Mouse (Mus musculus) left cerebral cortex, adult 2 months (tissue): Measurements from ENCODE around the gene Lrch4. TPM values are rescaled to one million over a fixed set of nuclear protein-coding genes. Genes with fewer than 3 reads are reported as not detected.

Source experiments
- DNase-seq, 2 experiments: peaks; one replicate each; pipeline ENCODE4 v3.0.0; 2021 to 2022; ENCODE audit warnings: low spot score in 2 of 2, mixed read lengths in 1 of 2; ENCODE audit errors: extremely low spot score in 1 of 2
- H3K27ac ChIP-seq: fragments of 200-600 bp; 2 replicates; pipeline ENCODE4 v1.8.1; 2022
- H3K4me3 ChIP-seq: fragments of 200-600 bp; 2 replicates; pipeline ENCODE4 v1.8.1; 2022
- CTCF ChIP-seq: fragments of 200-600 bp; IDR thresholded peaks from 2 replicates; pipeline ENCODE4 v1.8.1; 2022; ENCODE audit warnings: antibody characterized with exemption, mild to moderate bottlenecking, moderate library complexity
- intact Hi-C: fragments of 180-260 bp; cut with DNase I; formaldehyde crosslinking; loops from one replicate; pipeline ENCODE4 v1.15.1; 2025
- total RNA-seq, 2 experiments: library from RNA; stranded (reverse); gene quantifications; 2 replicates each; pipeline ENCODE4 v1.2.3; 2021

The Lrch4 gene
- total RNA-seq, 2 experiments from 2014 or later = 15.9 to 21.2 TPM

DNA sequence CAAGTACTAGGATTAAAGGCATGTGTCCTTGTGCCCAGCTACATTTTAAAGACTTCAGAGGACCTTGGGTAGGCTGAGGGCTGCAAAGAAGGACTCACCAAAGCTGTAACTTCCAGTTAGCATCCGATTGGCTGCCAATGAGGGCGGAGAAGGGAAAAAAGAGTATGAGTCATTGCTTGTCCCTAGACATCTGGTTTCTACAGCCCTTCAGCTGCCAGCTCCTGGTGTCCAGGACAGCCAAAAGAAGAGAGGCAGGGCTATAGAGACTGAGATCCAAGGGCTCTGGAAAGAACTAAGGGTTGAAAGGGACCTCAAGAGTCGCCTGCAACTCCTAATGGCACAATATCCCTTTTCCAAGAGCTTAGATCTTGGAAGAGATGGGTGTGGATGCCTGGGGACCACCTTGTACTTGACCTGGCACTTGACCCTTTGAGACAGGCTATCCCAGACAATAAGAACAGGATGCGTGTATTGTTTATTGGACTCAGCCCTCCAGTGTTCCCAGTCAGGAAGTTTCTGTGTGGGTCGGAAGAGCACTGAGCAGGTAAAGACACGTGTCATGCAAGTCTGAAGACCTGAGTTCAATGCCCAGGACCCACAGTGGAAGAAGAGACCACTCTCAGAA lies 31.3 kb downstream of the Lrch4 start:
- Histone ChIP-seq H3K27ac (no peak overlapping the region; the same call in 1 of the 2 replicates), H3K4me3 (no peak overlapping the region)
- DNase-seq = no peak
- TF ChIP-seq CTCF = no peak
- intact Hi-C loops = no loop called here

DNA sequence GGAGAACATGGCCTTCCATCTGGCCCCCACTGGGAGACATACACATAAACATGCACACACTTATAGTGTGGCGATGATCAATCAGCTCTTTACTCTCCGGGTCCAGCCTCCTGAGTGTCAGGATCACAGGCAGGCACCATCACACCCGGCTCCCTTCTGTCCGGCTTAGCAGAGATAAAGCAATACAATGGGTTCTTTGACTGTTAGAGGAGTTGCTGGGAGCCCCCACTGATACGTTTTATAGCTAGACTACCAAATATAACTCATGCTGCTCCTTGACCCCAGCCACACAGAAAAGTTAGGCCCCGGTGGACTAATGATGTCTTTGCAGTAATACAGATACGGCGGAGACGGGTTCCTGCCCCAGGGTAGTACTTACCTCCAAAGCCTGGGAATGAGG lies 34.1 kb downstream of the Lrch4 start:
- intact Hi-C loops = no loop called here
- no peak overlapping the region for H3K4me3 ChIP-seq
- no peak for TF ChIP-seq CTCF
- no peak overlapping the region for H3K27ac ChIP-seq
- no peak for DNase-seq

DNA sequence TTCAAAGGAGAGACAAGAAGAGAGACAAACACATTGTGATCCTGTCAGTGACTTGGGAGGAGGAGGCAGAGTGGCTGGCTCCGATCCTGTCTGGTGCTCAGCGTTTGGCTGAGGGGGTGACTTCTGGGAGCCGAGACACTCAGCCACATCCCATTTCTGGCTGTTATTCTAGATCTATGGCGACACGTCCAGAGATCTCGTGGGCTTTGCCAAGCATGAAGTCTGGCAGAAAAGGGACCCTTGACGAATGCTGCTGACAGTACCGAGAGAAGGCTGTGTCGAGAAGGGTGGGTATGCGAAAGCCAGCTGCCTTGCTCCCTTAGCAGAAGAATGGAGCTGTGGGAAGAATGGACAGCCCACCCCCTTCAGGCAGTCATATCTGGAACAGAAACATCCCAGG lies 40.0 kb downstream of the Lrch4 start:
- Histone ChIP-seq H3K27ac (no peak overlapping the region), H3K4me3 (no peak overlapping the region)
- intact Hi-C loops = no loop called here
- TF ChIP-seq CTCF = no peak
- no peak for DNase-seq

DNA sequence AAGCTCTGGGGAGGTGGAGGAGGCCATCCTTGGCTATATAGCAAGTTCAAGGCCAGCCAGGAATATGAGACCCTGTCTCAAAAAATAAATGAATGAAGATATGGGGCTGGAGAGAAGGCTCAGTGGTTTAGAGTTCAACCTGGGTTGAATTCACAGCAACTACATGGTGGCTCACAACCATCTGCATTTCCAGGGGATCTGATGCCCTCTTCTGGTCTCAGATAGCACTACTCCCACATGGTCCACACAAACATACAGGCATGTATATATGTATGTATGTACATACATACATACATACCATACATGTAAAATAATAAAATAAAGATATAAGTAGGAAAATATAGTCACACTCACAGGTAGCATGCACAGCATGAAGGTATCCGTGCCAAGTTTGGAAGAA lies 41.3 kb downstream of the Lrch4 start:
- H3K27ac ChIP-seq = no peak overlapping the region
- intact Hi-C loops = no loop called here
- no peak for DNase-seq
- TF ChIP-seq CTCF = peak; percentile 24
- H3K4me3 ChIP-seq = no peak overlapping the region

DNA sequence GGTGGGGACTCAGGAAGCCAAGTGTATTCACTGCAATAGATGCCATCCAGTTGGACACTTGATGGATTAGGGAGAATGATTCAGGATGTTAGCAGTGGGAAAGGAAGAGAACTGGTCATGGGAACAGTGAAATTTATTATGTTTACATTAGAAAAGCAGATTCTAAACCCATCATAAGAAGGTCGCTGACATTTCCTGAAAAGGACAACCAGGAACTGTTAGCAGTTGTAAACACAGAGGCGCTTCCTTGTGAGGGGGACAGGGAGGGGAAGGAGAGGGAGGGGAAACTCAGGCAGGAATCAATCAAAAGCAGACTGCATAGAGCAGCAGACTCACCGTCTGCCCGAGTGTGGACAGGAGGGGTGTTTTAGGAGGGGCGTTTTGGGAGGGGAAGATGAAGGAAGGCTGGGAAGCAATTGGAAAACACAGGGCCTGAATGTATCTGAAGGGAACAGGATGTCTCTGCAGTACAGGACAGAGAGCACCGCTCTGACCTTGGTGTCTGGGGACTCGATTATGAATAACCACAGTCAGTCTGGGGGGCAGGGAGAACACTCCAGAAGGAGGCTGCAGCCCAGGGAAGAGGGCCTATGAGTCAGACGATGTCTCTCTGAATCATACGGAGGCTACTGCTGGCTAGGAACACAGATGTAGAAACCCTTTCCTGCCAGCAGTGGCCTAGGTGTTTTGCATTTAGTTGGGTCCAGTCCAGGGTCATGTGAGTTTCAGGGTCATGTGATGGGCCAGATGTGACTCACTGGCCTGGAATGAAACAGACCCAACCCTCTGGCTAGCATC lies 42.7 kb downstream of the Lrch4 start:
- intact Hi-C loops = loop anchor here (2.0 kb wide), 1 partner anchor 15 kb away; no protein-coding TSS in a partner anchor
- Histone ChIP-seq H3K27ac (peak overlapping the region; percentile 67), H3K4me3 (no peak overlapping the region)
- DNase-seq = peak in 1 of 2 experiments; percentile 30
- peak; percentile 3 for TF ChIP-seq CTCF

DNA sequence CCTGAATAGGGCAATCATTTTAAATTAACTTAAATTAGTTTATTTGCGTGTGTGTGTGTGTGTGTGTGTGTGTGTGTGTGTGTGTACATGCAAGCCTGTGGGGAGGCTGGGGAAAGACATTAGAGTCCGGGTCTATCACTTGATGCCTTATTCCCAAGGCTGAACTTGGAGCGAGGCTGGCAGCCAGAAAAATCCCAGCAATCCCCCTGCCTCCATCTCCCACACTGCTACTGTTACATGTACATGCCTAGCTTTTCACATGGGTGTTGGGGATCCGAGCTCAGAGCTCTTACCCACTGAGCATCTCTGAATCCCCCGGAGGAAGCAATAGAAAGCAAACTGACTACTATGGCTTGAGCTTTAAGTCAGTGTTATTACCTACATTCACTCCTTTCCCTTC lies 43.4 kb downstream of the Lrch4 start:
- intact Hi-C loops = loop anchor here (2.0 kb wide), 1 partner anchor 16 kb away; no protein-coding TSS in a partner anchor
- H3K4me3 ChIP-seq = no peak overlapping the region
- no peak for TF ChIP-seq CTCF
- no peak for DNase-seq
- 0 out of 2 replicates have a peak overlapping the region, but pooled peaks have one; percentile 7 for H3K27ac ChIP-seq

DNA sequence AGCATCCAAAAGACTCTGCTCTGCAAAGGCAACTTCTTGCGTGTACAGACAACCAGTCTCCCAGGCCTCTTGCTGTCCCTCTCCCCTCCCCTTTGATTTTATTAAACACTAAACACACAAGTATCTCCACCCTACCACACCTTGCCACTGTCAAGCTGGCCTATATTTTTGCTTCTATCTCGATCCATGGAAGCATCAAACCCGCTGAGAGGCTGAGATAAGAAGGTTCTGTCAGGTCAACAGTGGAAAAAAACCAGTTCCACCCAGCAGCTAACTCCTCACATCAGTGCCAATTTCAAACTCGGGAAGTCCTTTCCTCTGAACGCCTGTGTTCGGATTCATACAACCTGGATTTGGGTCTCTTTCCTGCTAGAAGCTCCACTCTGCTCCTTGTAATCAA lies 44.1 kb downstream of the Lrch4 start:
- Histone ChIP-seq H3K4me3 (no peak overlapping the region), H3K27ac (no peak overlapping the region)
- intact Hi-C loops = loop anchor here (2.0 kb wide), 1 partner anchor 16 kb away; no protein-coding TSS in a partner anchor
- TF ChIP-seq CTCF = no peak
- DNase-seq = no peak

DNA sequence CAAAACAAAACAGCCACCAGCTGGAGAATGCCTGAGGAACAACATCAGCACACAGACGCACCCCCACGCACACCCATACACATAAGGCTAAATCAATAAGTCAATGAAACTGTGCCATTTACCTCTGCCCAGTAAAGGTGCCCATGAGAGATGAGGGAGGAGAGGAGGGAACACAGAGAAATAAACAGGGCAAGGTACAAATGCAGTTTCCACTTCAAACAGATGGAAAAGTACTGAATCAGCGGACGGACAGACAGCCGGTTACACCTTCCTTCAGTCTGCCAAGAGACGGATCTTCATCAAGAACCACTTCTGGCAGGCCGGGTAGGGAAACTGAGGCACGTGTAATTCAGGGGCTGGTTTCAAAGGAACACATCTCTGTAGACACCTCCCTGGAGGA lies 45.9 kb downstream of the Lrch4 start:
- no peak for TF ChIP-seq CTCF
- intact Hi-C loops = no loop called here
- DNase-seq = no peak
- Histone ChIP-seq H3K27ac (no peak overlapping the region), H3K4me3 (no peak overlapping the region)

DNA sequence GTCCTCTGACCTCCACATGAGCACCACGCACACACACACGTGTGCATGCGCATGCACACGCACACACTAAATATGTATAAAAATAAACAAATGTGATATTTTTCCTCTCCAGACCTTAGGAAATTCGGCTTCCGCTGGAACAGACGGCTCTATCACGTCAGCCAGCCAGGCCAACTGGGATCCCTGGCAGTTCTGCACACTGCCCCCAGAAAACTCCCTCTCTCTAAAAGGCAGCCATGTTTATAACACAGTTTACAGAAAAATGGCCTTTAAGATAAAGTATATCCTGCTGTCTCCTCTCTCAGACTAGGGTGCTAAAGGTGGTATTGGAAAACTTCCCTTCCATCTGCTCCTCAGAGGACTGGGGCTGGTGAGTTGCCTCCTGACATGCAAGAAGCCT lies 48.9 kb downstream of the Lrch4 start:
- no peak overlapping the region for H3K27ac ChIP-seq
- intact Hi-C loops = no loop called here
- no peak for DNase-seq
- no peak for TF ChIP-seq CTCF
- no peak overlapping the region for H3K4me3 ChIP-seq

DNA sequence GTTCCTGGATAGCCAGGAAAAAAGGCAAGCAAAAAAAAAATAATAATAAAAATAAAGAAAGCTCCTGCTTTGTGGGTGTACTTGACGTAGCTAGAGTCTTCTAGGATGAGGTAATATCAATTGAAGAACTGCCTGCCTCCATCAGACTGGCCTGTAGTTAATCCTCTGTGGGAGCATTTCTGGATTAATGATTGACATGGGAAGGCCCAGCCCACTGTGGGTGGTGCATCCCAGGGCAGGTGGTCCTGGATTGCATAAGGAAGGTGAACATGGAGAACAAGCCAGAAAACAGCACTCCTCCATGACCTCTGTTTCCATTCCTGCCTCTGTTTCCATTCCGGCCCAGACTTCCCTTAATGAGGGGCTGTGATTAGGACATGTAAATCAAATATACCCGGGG lies 49.8 kb downstream of the Lrch4 start:
- H3K27ac ChIP-seq = no peak overlapping the region
- DNase-seq = no peak
- intact Hi-C loops = no loop called here
- no peak for TF ChIP-seq CTCF
- H3K4me3 ChIP-seq = no peak overlapping the region

DNA sequence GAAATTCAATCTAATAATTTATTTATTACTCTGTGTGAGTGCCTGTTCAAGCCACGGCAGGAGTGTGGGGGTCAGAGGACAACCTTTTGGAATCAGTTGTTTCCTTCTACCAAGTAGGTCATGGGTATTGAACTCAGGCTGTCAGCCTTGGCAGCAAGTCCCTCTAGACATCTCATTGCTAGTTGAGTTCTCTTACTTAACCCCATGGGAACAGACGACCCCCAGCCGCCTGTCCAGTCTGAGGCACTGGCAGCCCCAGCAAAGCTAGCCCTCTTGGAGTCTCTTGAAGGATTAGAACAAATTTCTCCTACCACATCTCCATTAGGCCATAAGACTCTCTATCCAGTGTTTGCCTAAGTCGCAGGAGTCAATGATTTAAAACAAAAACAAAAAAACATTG lies 50.8 kb downstream of the Lrch4 start:
- Histone ChIP-seq H3K4me3 (no peak overlapping the region), H3K27ac (no peak overlapping the region)
- intact Hi-C loops = no loop called here
- no peak for DNase-seq
- no peak for TF ChIP-seq CTCF

DNA sequence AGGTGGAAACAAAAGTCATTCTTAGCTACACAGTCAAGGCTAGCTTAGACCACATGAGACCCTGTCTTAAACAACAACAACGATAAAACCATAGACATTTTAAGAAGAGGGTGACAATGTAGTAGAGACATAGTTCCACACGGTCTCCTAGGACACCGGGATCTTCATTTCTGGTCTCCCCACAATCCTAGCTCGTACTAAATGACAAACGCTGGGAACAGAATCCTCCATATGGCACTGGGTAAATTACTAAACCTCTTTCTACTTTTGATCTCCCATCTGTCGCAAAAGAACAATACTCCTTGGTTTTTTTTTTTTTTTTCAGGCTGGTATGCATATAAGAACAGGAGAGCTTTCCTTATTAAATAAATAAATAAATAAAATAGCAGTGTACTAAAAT lies 53.6 kb downstream of the Lrch4 start:
- Histone ChIP-seq H3K27ac (no peak overlapping the region), H3K4me3 (peak overlapping the region; percentile 96)
- intact Hi-C loops = loop anchor here (2.0 kb wide), 2 partner anchors 54 to 58 kb away; partner anchors contain the start of genes Fbxo24, Gm20605, Lrch4 and Nyap1
- DNase-seq = no peak
- TF ChIP-seq CTCF = no peak
